Mouse (Mus musculus): ENCODE measurements around the gene 1110017D15Rik. TPM values are rescaled to one million over a fixed set of nuclear protein-coding genes. Genes with fewer than 3 reads are reported as not detected.
A peak's percentile ranks its signal among the peaks of the same experiment; 100 is the strongest.

Gene 1110017D15Rik
- total RNA-seq, 1 experiment from 2014 or later: 2.1 TPM

DNA sequence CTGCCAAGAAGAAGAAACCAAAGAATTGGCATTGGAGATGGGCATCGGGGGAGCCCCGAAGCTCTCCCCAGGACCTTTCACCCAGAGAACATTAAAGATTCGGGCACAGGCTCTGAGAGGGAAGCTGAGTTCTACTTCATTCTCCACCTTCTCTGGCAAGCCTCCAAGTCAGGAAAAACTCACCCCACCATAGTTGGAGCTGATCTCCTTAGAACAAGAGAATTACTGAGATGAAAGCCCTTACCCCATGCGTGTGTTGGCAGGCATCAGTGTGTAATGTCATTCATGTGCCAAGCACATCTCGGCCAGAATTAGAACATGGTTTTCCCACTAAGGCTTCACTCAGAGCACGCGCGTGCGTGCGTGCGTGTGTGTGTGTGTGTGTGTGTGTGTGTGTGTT, 21.3 kb downstream of the 1110017D15Rik start:
- no peak for ATAC-seq (replicated peaks; ENCODE audit: insufficient number of reproducible peaks, low FRiP score, low TSS enrichment, poor library complexity, severe bottlenecking)

DNA sequence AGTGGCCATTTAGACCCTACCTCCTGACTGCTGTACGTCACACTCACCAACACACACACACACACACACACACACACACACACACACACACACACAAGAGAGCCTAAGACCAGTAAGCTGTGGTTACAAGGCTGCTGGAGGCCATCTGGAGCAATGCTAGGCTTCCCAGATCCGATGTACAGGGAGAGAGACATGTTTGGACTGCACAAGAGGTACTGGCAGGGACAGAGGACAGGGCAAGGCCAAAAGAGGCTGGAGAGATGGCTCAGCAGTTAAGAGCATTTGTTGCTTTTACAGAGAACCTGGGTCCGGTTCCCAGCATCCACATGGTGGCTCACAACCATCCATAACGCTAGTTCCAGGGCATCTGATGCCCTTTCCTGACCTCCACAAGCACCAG, 22.1 kb downstream of the 1110017D15Rik start:
- no peak for ATAC-seq (replicated peaks; ENCODE audit: insufficient number of reproducible peaks, low FRiP score, low TSS enrichment, poor library complexity, severe bottlenecking)

DNA sequence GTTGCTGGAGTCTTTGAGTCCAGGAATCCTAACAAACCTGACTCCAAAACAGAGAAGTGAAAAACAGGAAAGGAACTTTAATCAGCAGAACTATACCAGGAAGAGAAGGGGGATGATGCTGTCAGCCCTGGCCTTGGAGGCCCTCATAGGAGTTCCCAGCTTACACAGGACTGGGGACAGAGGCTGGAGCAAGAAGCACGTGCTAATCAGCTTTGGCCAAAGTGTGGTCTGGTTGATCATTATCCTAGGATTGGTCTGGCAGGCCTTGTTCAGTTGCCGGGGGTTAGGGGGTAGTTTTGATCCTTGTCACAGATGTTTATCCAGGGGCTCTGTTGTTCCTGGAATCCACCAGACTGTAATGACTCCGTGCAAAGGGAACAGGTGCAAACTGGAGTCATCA, 22.8 kb downstream of the 1110017D15Rik start:
- ATAC-seq (replicated peaks; ENCODE audit: insufficient number of reproducible peaks, low FRiP score, low TSS enrichment, poor library complexity, severe bottlenecking): no peak

DNA sequence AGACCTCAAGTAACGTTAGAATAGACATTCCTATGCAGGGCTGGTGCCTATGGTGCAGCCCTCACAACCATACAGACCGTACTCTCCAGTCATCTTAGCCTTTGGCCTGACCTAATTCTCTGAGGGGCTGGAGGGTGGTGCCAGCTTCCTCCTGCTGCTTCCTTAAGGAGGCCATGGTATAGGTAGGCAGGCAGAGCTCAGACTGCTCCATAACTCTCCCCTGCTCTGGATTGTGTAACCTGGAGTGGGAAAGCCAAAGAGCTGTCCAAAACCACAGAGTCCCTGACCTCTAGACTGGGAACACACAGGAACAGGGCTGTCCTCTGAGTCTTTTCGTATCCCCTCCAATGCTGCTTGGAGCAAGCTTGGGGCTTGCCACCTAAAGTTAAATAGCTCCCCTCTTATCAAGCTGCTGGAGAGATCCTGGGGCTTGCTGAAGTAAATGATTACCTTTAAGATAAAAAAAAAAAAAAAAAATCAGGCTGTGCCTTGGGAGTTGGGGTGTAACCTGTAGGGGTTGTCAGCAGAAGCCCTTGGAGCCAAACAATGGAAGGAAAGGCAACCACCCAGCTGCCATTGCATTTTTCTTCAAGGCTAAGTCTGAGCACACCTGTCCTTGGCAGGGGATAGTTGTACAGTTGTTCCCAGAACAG, 23.5 kb downstream of the 1110017D15Rik start:
- no peak for ATAC-seq (replicated peaks; ENCODE audit: insufficient number of reproducible peaks, low FRiP score, low TSS enrichment, poor library complexity, severe bottlenecking)

DNA sequence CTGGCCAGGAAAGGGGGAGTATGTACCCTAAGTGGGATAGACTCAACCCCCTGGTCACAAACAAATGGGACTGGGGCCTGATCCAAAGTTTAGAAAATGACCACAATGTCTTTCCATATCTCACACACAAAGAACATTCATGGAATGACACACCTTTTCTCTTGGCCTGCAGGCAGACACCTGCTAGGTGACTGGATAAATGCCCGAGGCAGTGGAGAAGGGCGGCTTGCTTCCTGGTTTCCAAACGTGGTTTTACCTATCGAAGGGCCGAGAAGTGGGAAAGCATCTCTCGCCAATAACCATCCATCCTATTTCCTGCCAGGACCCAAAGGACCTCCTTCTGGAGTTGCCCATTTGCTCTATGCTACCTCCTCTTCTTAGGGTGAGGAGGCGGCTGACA, 24.2 kb downstream of the 1110017D15Rik start:
- no peak for ATAC-seq (replicated peaks; ENCODE audit: insufficient number of reproducible peaks, low FRiP score, low TSS enrichment, poor library complexity, severe bottlenecking)

DNA sequence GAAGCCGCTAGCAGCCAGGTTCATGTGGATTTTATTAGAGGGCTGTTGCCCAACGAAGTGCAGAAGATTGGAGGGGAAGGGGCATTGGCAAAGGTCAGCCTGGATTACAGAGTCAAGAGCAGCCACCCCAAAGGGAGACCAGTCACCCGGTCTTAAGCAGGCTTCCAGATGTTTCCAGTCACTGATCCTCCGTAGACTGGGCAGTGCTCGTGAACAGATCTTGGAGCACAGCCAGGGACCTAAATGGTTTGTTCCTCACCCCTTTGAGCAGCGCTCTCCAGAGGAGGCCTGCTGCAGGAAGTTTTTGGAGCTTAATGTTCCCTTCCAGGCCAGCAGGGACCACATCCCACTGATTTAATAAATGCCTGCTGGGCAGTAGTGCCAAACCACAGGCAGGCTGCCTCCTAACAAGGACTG, 35.5 kb downstream of the 1110017D15Rik start:
- no peak for ATAC-seq (replicated peaks; ENCODE audit: insufficient number of reproducible peaks, low FRiP score, low TSS enrichment, poor library complexity, severe bottlenecking)

DNA sequence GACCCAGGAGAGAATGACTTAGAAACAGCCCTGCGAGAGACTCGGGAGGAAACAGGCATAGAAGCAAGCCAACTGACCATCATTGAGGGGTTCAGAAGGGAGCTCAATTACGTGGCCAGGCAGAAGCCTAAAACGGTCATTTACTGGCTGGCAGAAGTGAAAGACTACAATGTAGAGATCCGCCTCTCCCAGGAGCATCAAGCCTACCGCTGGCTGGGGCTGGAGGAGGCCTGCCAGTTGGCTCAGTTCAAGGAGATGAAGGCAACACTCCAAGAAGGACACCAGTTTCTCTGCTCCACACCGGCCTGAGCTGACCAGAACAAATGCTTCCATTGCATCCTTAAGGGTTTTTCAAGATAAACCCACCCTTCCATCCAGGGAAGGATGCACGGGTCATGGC, 36.9 kb downstream of the 1110017D15Rik start:
- no peak for ATAC-seq (replicated peaks; ENCODE audit: insufficient number of reproducible peaks, low FRiP score, low TSS enrichment, poor library complexity, severe bottlenecking)

DNA sequence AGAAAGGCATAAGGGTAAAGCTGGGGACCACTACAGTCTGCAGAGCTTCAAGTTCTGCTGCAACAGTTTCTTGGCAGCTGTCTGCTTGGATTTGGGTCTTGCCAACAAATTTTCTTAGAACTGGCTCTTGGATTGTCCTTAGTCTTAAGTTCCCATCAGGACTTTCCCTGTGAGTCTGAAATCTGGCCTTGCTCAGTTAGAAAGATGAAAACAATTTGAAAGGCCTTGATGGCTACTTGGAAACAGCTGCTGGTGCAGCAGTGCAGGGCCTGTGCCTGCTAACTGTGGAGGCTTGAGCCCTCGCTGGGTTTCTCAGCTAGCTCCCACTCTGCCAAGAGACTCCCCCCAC, 37.7 kb downstream of the 1110017D15Rik start:
- no peak for ATAC-seq (replicated peaks; ENCODE audit: insufficient number of reproducible peaks, low FRiP score, low TSS enrichment, poor library complexity, severe bottlenecking)

DNA sequence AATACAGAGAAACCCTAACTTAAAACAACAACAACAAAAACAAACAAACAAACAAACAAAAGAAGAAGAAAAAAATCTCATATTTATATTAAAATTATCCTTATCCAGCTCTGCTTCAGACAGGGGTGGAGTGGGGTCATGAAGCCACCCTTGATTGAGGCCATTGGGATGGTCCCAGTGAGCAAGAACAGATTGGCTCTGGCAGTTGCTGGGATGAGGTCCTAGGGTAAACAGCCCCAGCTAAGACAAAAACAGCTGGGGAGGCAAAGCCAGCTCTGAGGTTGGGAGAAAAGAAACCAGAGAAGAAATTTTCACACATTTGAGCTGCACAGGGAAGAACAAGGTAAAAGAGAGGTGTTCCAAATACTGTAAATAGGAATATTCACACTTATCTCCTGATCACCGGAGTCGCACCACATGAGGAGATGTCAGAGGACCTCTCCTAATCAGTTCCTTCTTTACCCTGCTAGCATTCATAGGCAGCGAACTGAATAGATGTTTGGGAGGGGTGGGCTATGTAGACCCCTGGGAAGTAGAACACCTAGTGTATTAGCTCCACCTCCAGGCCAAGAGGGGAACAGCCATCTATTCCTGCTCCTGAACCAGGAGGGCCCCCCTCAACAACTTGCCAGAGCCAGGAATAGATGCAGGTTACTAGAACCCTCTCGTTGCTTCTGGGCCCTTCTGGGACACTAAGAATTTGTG, 38.2 kb downstream of the 1110017D15Rik start:
- no peak for ATAC-seq (replicated peaks; ENCODE audit: insufficient number of reproducible peaks, low FRiP score, low TSS enrichment, poor library complexity, severe bottlenecking)

DNA sequence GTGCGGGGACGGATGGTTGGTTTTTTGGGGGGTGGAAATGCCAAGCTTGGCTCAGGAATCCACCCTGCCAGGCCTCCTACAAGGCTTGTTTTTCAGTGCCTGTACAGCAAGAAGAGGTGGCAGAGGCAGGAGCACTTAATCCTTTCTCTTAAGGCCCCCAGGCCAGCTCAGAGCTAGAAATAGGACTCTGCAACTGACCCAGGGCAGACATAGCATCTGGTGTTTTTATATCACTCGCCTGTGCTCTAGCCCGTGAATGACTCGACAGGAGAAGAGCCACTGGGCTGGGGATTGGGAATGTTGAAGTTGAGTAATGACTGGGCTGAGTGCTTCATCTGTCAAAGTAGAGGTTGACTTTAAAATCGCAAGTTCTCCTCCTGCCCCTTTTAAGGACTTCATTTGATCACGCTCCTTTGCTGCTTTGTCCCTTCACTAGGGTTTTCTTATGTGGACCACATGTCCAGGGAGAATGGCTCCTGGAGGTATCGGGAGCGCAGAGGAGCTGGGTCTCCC, 39.4 kb downstream of the 1110017D15Rik start:
- no peak for ATAC-seq (replicated peaks; ENCODE audit: insufficient number of reproducible peaks, low FRiP score, low TSS enrichment, poor library complexity, severe bottlenecking)

DNA sequence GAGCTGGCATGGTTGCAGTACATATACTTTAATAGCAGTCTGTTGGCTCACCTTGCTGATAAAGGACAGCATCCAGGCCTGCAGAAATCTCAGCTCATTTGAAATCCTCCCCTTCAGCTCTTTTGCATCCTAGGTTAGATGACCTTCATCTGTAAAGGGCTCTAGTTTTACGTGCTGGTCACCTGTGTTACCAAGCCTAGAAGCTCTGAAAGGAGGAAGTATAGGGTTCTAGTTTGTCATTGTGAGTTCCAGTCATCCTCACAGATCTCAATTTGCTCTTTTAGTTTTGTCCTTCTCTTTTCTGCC, 45.8 kb downstream of the 1110017D15Rik start:
- no peak for ATAC-seq (replicated peaks; ENCODE audit: insufficient number of reproducible peaks, low FRiP score, low TSS enrichment, poor library complexity, severe bottlenecking)

DNA sequence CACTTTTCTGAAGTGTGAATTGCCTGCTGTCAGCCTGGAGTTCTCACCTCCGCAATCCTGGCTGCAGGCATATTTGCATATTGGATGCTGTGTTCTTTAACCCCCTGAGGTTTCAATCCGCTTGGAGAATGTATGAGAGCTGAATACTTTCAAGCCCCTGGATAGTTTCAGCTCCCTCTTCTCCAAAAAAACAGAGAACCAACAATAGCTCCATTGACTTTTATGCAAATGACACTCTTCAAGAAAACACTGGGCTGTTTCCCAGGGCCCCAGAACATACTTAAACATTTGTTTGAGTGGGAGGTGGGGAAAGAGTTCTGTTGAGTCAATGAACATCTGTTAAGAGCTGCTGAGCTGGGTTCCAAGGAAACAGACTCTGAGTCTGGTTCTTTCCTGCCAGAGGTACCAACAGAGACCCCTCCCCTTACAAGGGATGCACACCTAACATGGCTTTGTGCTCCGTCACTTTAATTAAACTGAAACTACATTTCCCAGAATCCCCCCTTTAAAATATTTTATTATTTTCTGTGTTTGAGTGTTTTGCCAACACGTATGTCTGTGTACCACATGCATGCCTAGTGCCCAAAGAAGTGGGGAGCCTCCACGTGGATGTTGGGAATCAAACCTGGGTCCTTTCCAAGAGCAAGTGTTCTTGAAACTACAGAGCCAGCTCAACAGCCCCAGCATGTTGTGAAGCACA, 46.3 kb downstream of the 1110017D15Rik start:
- no peak for ATAC-seq (replicated peaks; ENCODE audit: insufficient number of reproducible peaks, low FRiP score, low TSS enrichment, poor library complexity, severe bottlenecking)

DNA sequence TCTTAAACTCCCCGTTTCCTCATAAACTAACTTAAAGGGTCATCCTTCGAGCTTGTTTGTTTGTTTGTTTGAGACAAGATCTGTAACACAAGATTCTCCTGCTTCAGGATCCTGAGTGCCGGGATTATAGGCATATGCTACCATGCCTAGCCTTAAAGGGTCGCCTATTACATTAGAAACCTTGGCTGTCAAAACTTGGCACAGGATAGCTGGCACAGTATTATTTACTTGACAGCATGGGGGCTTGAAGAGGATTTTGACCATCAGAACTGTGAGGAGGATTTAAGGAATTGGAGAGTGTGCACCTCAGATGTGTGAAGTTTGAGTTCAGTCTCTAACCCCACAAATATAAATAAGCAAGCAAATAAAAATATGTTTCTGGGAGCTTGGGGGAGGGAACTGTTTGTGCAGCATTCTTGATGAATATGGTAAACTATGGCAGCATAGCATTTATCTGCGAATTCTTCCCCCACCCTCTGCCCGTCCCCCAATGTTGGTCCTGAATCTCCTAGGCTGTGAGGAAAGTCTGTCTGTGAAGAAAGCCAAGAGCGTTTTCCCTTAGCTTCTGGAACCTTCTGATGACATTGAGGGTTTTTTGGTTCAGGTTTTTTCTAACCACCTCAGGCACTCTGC, 47.0 kb downstream of the 1110017D15Rik start:
- no peak for ATAC-seq (replicated peaks; ENCODE audit: insufficient number of reproducible peaks, low FRiP score, low TSS enrichment, poor library complexity, severe bottlenecking)

DNA sequence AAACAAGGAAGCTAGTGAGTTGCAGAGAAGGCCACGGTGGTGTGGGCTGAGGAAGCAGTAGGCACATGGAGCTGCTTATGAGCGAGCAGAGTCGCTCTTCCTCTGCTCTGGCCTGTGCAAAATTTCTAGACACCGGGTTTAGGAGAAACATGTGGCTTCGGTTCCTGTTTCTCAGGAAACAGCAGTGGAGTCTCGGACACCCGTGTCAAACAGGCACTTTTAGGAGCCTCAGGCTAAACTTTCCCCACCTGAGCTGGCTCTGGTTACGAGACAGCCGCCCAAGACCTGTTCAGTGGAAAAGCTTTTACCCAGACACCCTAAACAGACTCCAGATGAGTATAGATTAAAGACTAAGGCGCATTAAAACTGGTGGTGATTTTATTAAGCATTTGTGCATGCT, 47.9 kb downstream of the 1110017D15Rik start:
- ATAC-seq (replicated peaks; ENCODE audit: insufficient number of reproducible peaks, low FRiP score, low TSS enrichment, poor library complexity, severe bottlenecking): no peak

DNA sequence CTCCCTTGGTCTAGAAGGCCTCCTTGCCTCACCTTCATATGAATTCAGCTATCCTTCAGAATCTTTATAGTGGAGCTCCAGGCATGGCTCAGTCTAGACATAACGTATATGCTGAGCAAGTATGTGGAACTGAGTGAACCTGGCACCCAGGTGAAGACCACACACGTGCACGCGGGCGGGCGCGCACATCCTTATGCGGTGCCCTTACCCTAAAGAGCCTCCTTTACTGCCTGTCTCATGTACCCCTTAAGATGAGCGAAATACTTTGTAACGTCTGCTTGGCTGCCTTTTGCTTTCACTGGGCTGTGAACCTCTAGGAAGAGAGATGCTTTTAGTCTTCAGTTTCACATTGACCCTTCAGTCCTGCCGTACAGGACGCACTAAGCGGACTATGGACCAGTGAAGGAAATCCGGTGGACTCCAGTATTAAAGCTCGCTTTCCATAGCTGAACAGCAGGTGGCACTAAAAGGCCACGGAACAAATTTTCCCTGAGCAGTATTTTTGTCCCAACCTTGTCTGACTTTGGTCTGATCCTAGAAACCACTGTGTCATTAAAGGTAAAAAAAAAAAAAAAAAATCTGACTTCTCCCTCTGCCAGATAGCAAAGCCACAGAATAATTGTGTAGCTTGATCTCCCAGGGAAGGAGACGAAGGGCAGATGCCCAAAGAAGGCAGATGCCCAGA, 48.6 kb downstream of the 1110017D15Rik start:
- no peak for ATAC-seq (replicated peaks; ENCODE audit: insufficient number of reproducible peaks, low FRiP score, low TSS enrichment, poor library complexity, severe bottlenecking)

DNA sequence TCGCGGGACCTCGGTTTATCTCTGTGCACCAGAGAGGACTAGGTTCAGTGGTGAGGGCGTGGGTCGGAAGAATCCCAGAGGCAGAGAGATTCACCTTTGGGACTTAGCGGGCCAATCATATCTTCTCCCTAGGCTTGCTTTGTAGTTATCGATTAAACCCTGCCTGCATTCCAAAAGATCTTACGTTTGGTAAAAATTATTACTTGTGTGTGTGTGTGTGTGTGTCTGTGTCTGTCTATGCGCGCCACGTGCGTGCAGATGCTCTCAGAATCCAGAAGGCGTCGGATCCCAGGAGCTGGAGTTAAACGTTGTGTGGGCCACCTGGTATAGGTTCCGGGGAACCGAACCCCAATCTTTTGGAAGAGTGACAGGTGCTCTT, 51.9 kb downstream of the 1110017D15Rik start:
- ATAC-seq (replicated peaks; ENCODE audit: insufficient number of reproducible peaks, low FRiP score, low TSS enrichment, poor library complexity, severe bottlenecking): 0 out of 2 replicates have a peak, but pooled peaks have one; percentile 11

DNA sequence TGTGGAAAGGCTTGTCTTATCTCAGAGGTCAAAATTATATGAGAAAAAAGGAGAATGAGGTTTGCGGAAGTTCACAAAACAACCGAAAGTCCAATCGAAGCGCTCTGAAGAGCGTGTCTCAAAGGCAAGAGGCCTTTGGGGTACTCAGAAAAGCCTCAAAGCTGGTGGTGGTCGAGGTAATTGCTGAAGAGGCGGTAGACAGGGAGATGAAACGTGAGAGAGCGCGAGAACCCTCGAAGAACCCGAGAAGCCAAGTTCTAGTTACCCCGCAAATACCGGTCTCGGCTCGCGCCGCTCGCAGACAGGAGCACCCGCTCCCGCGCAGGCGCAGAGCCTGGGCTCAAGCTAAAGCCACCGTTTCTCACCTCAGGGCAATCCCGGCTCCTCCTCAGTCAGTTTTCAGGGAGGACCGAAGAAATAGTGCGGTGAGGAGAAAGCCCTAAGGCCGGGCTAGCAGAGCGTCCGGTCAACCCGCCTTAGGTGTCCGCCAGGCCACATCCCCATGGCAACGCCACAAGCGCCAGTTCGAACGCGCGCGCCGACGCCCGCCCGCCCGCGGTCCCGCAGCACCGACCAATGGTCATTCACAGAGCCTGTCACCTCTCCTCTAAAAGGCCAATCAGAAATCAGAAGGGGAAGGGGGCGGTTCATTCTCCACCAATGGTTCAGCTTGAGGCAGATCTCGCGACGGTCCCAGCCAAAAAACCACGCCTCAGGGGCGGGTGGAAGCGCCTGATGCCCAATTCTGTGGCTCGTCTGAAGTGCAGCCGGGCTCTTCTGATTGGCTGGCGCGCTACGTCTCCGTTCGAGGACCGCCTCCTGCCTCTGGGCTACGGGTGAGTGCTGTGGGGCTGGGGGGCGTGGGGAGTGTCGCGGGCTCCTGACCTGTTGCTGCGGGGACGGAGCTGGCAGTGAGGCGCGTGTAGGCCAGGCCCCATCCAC, 52.5 kb downstream of the 1110017D15Rik start, which contains the start of the genes Kif24 and Nudt2:
TSS of gene Kif24 (minus strand) at position 543 of the 942 bp plus-strand sequence.
TSS of gene Nudt2 (plus strand) at position 807 of the 942 bp plus-strand sequence.
- ATAC-seq (replicated peaks; ENCODE audit: insufficient number of reproducible peaks, low FRiP score, low TSS enrichment, poor library complexity, severe bottlenecking): peak; percentile 97

Data from monocyte, adult 5-6 weeks (primary cell).